Mouse (Mus musculus): Measurements from ENCODE around the gene Tubb3. TPM values are rescaled to one million over a fixed set of nuclear protein-coding genes. Genes with fewer than 3 reads are reported as not detected.
"Not testable (repeated sequence)": the region's sequence is repeated elsewhere in the genome, so short reads cannot be mapped to it uniquely, and the experiment has no call there.

Gene Tubb3
- polyA plus RNA-seq, 1 experiment = 25.5 TPM

DNA sequence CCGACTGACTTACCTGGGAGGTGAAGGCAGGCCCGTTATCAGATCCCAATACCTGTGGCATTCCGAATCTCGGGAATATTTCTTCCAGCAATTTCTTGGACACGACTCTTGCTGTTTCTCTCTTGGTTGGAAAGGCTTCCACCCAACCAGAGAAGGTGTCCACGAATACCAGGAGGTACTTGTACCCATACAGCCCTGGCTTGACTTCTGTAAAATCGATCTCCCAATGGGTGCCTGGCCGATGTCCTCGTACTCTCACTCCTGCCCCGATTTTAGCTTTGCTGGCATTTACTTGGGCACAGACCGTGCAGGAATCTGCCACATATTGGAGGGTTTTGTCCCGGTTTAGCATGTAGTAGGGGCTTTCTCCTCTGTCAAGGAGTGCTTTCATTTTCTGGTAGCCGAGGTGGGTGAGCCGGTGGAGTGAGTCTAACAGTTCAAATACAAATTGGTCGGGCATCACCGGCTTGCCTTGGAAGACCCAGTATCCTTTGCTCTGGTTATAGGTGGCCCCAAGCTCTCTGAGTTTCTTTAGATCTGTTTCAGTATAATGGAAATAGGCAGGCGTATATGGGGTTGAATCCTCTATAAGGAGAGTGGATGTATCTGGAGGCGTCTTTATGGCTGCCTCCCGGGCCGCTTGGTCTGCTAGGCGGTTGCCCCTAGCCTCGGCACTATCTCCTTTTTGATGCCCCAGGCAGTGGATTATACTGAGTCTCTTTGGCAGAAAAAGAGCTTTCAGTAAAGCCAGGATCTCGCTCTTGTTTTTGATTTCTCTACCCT is 17.9 kb downstream of the Tubb3 start:
- Histone ChIP-seq H3K27ac (ENCODE audit: insufficient read depth, low read length) (no peak overlapping the region), H3K4me3 (ENCODE audit: insufficient read depth, low read length) (no peak overlapping the region), H3K4me1 (ENCODE audit: control insufficient read depth, insufficient read depth, low read length) (no peaks in the 10 kb centered on the region)
- TF ChIP-seq CTCF (IDR thresholded peaks at IDR 0.05; ENCODE audit: borderline replicate concordance, insufficient read depth, low read length) (no peak), POLR2A (IDR thresholded peaks at IDR 0.05; ENCODE audit: low read depth, low read length) (no peak)

DNA sequence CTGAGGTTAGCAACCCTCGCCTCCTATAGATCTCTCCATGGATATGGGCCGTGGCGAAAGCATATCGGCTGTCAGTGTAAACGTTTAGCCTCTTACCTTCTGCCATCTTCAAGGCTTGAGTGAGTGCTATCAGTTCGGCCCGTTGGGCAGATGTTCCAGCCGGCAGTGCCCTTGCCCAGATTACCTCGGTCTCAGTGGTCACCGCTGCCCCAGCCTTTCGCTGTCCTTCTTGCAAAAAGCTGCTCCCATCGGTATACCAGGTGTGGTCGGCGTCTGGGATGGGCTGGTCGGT is 18.4 kb downstream of the Tubb3 start:
- not testable (repeated sequence) for H3K4me3 ChIP-seq (ENCODE audit: insufficient read depth, low read length); H3K27ac ChIP-seq (ENCODE audit: insufficient read depth, low read length); H3K4me1 ChIP-seq (ENCODE audit: control insufficient read depth, insufficient read depth, low read length)

DNA sequence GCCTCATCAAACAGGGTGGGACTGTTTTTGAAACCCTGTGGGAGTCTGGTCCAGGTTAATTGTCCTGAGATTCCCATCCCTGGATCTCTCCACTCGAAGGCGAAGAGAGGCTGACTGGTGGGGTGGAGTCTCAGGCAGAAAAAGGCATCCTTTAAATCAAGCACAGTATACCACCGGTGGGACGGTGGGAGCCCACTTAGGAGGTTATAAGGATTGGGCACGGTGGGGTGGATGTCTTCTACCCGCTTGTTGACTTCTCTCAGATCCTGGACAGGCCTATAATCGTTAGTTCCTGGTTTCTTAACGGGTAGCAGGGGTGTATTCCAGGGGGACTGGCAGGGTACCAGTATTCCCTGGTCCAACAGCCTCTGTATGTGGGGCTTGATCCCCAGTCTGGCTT is 19.7 kb downstream of the Tubb3 start:
- H3K27ac ChIP-seq (ENCODE audit: insufficient read depth, low read length); H3K4me1 ChIP-seq (ENCODE audit: control insufficient read depth, insufficient read depth, low read length); H3K4me3 ChIP-seq (ENCODE audit: insufficient read depth, low read length): not testable (repeated sequence)

DNA sequence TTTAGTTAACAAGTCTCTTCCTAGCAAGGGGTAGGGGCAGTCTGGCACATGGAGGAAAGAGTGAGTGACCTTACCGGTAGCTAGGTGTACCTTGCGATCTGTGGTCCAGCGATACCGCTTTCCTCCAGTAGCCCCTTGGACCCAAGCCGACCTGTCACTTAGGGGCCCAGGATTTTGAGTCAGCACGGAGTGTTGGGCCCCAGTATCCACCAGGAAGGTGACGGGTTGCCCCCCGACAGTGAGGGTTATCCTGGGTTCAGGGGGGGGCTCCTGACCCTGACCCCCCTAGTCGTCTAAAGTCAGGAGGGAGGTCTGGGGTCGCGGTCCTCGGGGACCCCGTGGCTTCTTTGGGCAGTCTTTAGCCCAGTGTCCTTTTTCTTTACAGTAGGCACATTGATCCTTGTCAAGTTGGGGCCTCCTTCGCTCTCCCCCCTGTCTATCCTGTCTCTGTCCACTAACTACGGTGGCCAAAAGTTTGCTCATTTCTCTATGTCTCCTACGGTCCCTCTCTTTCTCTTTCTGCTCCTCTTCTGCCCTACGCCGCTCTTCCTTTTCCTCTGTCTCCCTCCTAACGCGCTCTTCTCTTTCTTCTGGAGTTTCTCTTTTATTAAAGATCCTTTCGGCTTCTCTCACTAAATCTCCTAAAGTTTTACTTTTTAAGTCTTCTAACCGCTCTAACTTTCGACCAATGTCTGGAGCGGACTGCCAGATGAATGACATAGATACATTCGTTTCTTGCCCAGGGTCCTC is 20.6 kb downstream of the Tubb3 start:
- no peak for TF ChIP-seq CTCF (IDR thresholded peaks at IDR 0.05; ENCODE audit: borderline replicate concordance, insufficient read depth, low read length)
- TF ChIP-seq POLR2A (IDR thresholded peaks at IDR 0.05; ENCODE audit: low read depth, low read length) = no peak
- H3K27ac ChIP-seq (ENCODE audit: insufficient read depth, low read length) = no peak overlapping the region
- no peak overlapping the region for H3K4me3 ChIP-seq (ENCODE audit: insufficient read depth, low read length)
- no peaks in the 10 kb centered on the region for H3K4me1 ChIP-seq (ENCODE audit: control insufficient read depth, insufficient read depth, low read length)

DNA sequence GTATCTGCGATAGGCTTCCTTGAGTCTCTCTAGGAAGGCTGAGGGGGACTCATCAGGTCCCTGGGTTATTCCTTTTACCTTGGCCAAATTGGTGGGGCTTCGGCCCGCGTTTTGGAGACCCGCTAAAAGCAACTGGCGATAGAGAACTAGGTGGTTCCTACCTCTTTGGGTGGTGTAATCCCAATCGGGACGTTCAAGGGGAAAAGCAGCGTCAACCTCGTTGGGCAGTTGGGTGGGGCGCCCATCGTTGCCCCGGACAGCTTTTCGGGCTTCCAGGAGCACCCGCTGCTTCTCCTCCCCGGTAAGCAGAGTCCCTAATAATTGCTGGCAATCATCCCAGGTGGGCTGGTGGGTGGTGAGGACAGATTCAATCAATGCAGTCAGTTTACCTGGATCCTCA is 21.2 kb downstream of the Tubb3 start:
- Histone ChIP-seq H3K27ac (ENCODE audit: insufficient read depth, low read length) (no peak overlapping the region), H3K4me3 (ENCODE audit: insufficient read depth, low read length) (no peak overlapping the region), H3K4me1 (ENCODE audit: control insufficient read depth, insufficient read depth, low read length) (no peaks in the 10 kb centered on the region)
- no peak for TF ChIP-seq POLR2A (IDR thresholded peaks at IDR 0.05; ENCODE audit: low read depth, low read length)
- no peak for TF ChIP-seq CTCF (IDR thresholded peaks at IDR 0.05; ENCODE audit: borderline replicate concordance, insufficient read depth, low read length)

DNA sequence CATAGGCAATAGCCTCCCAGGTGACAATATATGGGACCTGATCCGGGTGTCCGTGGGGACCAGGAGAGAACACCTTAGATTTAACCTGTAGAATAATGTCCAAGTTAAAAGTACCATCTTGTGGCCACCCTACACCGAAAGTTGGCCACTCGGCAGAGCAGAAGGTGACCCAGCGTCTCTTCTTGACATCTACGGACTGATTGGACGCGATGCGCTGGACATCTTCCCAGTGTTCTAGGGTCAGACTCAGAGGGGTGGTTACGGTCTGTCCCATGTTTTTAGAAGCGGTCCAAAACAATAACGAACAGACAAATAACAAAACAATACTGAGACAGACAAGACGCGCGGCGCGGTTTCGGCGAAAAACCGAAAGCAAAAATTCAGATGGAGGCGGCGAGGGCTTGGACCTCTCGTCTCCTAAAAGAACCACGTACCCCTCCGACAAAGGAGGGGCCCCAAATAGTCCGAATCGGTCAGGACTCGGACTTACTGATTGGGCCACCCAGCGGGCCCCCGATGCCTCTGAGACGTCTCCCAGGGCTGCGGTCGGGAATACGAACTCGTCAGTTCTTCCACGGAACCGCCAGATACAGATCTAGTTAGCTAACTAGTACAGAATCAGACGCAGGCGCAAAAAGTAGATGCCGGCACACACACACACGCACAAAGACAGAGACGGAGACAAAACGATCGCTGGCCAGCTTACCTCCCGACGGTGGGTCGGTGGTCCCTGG is 22.2 kb downstream of the Tubb3 start:
- not testable (repeated sequence) for H3K4me3 ChIP-seq (ENCODE audit: insufficient read depth, low read length); H3K4me1 ChIP-seq (ENCODE audit: control insufficient read depth, insufficient read depth, low read length); H3K27ac ChIP-seq (ENCODE audit: insufficient read depth, low read length)

DNA sequence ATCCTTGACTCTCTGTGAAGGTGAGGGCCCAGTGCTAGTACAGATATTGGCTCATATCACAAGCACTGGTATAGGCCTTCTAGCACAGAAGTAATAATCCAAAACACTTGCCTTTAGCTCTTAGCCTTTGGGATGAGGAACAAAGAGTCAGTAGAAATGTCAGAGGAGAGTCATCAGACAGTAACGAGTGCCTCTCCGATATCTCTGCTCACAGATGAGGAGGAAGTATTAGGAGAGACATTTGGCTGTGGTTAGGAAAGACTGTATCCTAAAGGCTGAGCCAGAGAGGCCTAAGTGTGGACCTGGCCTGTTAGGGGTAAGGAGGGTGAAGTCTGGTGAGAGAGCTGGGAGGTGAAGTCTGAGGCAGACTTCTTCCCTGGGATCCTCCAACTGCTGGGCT is 30.6 kb downstream of the Tubb3 start:
- no peak overlapping the region for H3K27ac ChIP-seq (ENCODE audit: insufficient read depth, low read length)
- H3K4me1 ChIP-seq (ENCODE audit: control insufficient read depth, insufficient read depth, low read length) = no peaks in the 10 kb centered on the region; the same call in 1 of the 2 replicates
- TF ChIP-seq CTCF (IDR thresholded peaks at IDR 0.05; ENCODE audit: borderline replicate concordance, insufficient read depth, low read length) (no peak), POLR2A (IDR thresholded peaks at IDR 0.05; ENCODE audit: low read depth, low read length) (no peak)
- H3K4me3 ChIP-seq (ENCODE audit: insufficient read depth, low read length) = no peak overlapping the region

DNA sequence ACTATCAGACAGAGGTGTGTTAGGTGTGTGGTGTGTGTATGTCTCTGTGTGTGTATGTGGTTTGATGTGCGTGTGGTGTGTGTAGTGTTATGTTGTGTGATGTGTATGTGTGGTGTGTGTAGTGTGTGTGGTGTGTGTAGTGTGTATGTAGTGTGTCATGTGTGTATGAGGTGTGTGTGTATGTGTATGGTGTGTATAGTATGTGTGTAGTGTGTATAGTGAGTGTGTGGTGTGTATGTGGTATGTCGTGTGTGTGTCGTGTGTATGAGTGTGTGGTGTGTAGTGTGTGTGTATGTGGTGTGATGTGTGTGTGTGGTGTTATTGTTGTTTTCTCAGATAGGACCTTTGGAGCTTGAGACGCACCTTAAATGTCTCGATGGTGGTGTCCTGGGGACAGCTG is 31.1 kb downstream of the Tubb3 start:
- Histone ChIP-seq H3K4me1 (ENCODE audit: control insufficient read depth, insufficient read depth, low read length) (no peaks in the 10 kb centered on the region; the same call in 1 of the 2 replicates), H3K4me3 (ENCODE audit: insufficient read depth, low read length) (no peak overlapping the region), H3K27ac (ENCODE audit: insufficient read depth, low read length) (no peak overlapping the region)
- TF ChIP-seq POLR2A (IDR thresholded peaks at IDR 0.05; ENCODE audit: low read depth, low read length) (peak; percentile 47), CTCF (IDR thresholded peaks at IDR 0.05; ENCODE audit: borderline replicate concordance, insufficient read depth, low read length) (no peak)

DNA sequence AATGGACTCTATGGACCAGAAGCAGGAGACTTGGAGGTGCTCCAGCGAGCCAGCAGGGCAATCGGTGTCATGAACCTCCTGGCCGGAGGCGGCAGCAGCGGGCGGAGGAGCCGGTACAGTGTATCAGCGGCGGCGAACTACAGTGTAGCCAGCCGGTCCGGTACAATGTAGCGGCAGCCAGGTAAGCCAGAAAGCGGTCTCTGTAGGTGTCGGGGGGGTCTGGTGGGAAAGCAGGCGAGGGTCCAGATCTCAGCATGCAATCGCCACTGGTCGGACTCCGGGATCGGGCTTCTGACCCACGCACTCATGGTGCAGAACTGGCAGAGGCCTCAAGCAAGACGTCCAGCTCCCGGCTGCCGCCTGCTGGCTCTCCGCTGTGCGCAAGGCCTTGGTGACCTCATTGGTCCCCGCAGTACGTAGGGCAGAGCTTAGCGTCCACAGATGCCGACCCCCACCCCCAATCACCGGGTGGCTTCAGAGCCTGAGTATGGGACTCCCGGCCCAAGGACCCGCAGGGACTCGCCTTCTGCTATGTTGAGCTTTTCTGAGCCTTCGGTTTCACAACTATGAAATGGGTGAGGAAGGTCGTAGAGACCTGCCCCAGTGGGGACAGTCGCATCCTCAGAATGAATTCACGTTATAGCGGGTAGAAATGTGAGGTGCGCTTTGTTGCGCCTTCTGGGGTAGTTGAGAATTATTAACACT is 31.8 kb downstream of the Tubb3 start:
- peak overlapping the region; percentile 85 for H3K4me3 ChIP-seq (ENCODE audit: insufficient read depth, low read length)
- TF ChIP-seq CTCF (IDR thresholded peaks at IDR 0.05; ENCODE audit: borderline replicate concordance, insufficient read depth, low read length) = peak; percentile 79; the same call in 1 of the 2 replicates
- TF ChIP-seq POLR2A (IDR thresholded peaks at IDR 0.05; ENCODE audit: low read depth, low read length) = peak; percentile 61
- H3K27ac ChIP-seq (ENCODE audit: insufficient read depth, low read length) = peak overlapping the region; percentile 49
- no peaks in the 10 kb centered on the region; the same call in 1 of the 2 replicates for H3K4me1 ChIP-seq (ENCODE audit: control insufficient read depth, insufficient read depth, low read length)

DNA sequence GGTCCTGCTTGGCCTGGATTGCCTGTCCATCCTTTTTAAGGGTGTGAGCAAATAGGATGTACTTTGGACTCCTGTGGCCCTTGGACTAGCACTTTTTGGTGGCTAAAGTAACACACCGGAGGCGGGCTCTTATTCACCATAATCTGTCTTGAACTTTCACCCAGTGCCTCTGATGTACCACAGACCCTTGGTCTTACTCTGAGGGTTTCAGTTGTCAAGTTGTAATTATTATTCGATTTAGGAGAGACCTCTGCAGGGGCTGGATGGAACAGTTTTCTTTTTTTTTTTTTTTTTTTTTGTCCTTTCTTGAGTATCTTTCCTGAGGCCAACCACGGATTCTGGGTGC is 32.3 kb downstream of the Tubb3 start:
- TF ChIP-seq CTCF (IDR thresholded peaks at IDR 0.05; ENCODE audit: borderline replicate concordance, insufficient read depth, low read length) (no peak), POLR2A (IDR thresholded peaks at IDR 0.05; ENCODE audit: low read depth, low read length) (no peak)
- peak overlapping the region; percentile 19 for H3K27ac ChIP-seq (ENCODE audit: insufficient read depth, low read length)
- H3K4me1 ChIP-seq (ENCODE audit: control insufficient read depth, insufficient read depth, low read length) = no peaks in the 10 kb centered on the region; the same call in 1 of the 2 replicates
- H3K4me3 ChIP-seq (ENCODE audit: insufficient read depth, low read length) = peak overlapping the region; percentile 85
